Mouse (Mus musculus) right cerebral cortex, adult 2 months (tissue): Measurements from ENCODE around the gene Atp8b4.

Experiments used
- DNase-seq, 2 experiments: peaks; one replicate each; pipeline ENCODE4 v3.0.0; 2021 to 2022; ENCODE audit warnings: low spot score in 2 of 2

Gene Atp8b4

DNA sequence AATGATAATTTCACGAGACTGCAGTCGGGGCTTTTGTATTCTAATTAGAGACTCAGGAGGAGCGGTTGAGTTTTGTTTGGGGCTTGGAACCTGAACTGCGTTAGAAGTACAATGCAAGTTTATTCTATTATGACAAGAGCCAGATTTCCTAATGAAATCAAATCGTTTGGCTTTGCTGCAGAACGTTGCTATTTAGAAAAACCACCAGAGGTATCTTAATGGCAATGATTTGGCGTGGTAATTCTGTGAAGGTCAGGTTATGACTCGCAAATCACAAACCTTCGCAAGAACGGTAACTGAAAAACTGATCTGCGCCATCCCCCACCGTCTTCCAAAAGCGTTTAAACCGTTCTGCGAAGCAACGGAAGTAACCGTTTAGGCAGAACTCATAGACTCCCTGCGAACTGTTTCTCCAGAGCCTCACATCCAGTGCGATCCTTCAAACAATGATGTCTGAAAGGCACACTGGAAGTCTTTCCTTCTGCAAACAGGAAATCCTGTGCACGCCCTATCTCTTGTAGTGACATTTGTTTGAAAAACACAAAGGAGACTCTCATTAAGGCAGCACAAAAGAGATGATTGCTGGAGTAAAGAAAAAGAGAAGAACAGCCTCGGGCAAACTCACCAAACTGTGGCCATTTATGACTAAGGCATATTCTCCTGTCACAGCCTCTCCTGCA lies 139.2 kb downstream of the Atp8b4 start:
- DNase-seq = no peak

DNA sequence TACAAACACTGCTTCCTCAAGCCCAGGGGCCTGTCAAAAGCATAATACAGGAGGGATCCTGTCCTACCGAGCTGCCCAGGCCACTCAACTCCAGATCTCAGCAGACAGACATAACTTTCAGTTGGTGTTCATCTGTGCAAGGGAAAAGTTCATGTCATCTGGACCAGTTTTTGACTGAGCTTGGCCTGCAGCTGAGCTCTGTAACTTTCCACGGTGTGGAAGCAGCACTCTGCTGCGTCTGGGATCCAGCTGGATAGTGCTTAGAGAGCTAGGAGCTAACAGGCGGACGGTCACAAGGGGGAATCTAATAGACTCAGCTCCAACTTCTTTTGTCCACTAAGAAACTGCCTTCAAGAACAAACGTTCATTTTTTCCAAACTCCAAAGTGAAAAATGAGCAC lies 139.8 kb downstream of the Atp8b4 start:
- DNase-seq = no peak

DNA sequence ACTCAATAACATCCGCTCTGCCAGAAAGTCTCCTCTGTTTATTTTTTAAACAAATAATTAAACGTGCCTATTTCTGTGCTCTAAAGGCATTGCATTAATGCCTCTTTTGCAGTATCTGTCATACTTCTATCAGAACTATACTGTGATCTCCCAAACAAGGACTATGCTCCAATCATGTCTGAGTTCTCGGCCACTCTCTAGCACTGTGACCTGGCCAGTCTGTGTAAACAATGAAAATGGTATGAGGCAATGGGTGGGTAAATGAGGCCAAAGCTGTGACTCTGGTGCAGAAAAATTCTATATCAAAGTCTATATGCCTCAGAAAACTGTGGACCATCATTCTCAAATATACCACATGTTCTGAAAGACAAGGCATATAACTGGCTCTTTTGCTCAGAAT lies 140.5 kb downstream of the Atp8b4 start:
- no peak for DNase-seq

DNA sequence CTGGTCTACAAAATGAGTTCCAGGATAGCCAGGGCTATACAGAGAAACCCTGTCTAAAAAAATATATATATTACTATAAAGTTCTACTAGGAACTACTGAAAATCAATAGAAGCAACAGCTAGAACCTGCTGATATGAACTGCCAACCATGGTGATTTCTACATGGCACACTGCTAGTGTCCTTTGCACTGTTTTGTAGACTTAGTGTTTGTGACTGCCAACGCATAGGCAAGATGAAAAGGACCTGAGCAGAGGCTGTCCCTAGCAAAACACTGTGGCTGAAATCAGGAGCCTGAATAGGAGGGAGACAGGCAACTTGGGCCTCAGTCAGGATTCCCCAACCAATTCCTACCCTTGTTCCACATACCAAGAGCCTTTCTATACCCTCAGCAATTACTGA lies 141.2 kb downstream of the Atp8b4 start:
- DNase-seq = no peak

DNA sequence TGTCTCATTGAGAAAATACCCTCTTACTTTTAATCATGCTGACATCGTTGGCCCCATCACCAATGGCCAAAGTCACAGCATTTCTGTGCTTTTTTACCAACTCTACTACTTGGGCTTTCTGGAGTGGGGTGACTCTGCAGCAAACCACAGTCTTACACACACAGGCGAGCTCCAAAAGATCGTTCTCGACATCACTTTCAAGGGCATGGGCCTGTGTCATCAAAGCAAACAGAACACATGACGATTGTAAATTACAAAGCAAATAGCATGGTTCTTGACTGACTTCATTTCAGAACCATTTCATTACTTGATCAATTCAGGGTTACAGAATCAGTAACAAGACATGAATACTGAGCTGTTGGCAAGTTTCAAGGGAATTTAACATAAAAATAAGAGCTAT lies 141.7 kb downstream of the Atp8b4 start:
- no peak for DNase-seq

DNA sequence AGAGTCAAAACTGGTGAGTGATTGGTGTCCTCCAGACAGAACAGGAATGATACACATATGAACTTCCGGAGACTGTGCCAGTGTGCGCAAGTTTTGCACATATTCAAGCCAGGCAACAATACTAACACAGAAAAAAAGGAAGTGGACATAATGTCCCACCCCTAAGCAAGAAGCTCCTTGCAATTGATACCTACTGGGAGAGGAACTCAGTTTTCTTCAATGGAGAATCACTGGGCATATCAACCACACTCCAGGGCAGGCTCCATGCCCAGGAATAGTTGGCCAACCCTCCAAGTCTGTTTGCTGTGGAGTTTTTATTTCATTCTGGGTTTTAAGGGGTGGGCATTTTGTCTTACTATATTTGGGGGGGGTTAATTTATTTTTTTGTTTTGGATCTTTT lies 145.2 kb downstream of the Atp8b4 start:
- no peak for DNase-seq

DNA sequence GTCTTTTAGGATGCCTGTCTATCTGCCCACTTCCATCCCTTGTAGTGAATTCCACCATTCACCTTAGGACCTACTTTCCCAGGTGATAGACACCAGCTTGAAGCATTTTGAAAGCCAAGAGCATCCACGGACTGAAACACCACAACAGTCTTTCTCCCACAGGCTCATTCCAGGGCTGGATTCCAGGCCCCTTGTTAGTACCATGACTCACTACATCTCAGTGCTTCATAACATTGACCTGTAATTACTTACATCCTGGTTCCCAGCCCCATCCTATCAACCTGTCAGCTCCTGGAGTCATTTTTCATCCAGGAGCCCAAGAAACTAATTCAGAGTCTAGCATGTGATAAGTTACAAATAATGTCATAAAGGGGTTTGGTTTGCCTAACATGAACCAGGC lies 148.7 kb downstream of the Atp8b4 start:
- DNase-seq = no peak

DNA sequence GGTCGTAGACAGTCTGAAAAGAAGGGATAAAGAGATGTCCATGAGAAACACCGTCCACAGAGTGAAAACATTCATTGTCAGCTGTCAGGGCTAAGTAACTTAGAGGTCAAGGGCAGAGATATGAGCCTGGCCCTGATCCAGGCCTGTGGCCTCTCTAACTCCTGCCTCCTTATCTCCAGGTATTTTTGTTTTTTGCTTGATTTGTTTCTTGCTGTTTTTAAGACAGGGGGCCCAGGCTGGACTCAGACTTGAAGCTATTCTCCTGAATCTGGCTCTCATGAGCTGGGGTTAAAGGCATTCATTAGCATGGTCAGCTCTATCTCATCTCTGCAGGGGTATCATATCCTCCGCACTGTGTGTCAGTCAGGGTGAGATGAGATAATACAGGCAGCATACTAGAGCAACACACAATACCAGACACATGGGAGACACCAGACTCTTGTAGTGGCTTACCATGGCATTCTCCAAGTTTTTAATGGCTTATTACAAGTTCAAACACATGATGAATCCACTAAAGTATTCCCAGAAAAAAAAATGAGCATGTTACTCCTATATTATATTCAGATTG lies 157.4 kb downstream of the Atp8b4 start:
- no peak for DNase-seq

DNA sequence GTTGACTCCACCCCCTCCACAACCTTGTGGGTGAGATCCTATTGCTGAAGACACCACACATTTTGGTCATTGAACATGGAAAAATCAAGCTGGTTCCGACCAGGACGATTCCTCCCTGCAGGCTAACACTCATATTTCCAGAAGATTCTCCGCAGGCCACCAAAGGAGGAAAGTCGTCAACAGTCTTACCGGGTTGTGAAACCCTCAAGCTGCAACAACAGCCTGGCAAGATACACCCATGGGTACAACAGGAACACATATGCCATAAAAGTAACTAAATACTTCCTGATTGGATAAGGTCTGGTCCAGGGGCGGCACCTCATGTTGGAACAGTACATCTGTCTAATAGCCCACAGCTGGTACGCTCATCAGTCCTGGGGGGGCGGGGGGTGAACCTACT lies 159.0 kb downstream of the Atp8b4 start:
- no peak for DNase-seq

DNA sequence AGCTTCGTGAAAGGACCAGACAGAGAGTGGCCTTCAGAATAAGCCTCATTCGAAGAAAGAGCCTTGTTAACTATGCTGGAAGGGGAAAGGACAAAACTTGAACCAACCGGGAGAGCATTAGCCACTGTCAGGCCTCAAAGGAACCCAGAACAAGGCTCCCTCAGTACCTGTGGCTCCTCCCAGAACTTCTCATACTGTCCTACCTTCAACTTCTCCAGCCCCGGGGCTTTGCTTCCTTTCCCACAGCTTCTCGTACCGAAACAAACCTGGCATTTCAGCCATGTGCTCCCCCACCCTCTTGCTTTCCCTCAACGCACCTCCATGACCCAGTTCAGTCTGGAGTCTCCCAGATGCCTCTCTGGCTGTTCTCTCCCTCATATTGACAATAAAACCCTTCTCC lies 160.3 kb downstream of the Atp8b4 start:
- no peak for DNase-seq

DNA sequence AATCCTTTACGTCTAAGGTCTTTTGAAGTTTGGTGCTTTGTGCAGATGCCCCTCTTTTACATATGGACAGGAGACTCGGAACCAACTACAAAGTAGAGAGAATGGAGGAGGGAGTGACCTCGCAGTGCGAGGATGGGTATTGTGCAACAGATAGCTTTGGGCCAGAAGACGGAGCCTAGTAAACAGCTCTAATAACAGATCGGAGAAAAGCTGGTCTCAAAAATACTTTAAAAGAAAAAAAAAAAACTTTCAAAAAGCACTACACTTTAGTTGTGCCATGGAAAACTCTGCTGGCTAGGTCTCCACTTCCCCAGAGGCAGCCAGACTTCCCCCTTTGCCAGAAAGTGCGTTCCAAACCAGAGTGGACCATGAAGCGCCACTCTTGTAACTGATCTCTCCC lies 161.0 kb downstream of the Atp8b4 start:
- DNase-seq = no peak

DNA sequence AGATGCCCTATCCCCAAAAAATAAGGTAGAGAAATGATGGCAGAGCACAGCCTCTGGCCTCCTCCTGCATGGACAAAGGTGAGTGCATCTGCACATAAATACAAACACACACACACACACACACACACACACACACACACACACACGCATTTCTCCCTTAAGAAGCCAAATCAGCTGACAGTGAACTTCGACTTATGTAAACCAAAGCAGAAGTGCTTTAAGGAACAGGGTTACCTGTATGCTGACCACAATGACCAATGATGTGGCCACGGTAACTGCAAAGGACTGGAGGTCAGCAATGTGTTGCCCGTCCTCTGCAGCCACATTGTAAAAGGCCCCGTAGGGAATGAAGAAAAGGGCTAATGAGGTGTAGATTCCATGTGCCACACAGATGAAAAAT lies 163.3 kb downstream of the Atp8b4 start:
- DNase-seq = no peak

DNA sequence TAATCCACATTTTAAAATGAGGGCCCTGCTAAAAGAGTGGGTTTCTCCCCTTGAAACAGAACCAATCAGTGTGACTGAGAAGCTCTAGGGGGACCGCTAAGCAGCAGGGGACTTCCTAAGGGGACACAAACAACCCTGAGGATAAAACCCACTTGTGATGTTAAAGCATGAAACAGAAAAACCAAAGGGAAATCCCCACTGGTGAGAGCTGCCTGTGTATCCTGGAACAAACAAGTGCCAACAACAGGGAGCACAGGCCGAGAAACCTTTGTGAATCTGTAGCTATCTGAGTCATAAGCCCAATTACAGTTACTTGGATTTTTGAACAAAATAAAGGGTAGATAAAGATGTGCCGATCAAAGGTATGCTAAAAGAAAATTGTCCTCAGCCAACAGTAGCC lies 168.7 kb downstream of the Atp8b4 start:
- no peak for DNase-seq

DNA sequence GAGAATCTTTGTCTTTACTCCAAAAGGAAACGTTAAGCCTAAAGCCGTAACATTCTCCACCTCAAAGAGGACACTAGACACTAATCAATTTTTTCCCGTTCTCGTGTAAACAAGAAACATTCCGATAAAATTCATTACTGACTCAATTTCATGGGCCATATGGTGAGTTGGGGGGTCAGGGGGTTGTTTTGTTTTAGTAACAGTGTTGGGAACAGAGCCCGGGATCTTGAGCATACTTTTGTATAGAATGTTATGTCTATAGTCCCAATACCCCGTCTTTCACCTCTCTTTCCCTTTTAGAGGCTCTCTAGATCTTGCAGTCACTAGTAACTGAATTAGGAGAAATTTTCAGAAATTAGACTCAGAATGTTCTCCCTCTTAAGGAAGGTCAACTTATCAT lies 177.3 kb downstream of the Atp8b4 start:
- no peak for DNase-seq

DNA sequence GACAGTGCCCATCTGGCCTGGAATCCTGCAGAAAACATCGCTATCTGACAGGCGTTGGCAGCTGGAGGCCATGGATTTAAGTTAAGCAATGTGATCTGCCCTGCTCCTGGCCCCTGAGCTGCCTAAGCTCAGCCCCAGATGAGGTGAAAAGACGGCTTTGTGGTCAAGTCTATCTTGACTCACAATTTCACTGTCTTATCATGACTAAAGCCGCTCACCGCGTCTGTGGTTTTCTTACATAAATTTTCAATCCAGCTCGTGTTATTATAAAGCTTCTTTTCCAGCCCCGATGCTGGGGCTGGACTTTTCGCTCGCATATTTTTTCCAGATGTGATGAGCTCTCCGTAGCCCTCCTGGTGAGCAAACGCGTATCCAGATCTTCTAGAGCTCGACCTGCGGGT lies 177.8 kb downstream of the Atp8b4 start:
- DNase-seq = no peak

DNA sequence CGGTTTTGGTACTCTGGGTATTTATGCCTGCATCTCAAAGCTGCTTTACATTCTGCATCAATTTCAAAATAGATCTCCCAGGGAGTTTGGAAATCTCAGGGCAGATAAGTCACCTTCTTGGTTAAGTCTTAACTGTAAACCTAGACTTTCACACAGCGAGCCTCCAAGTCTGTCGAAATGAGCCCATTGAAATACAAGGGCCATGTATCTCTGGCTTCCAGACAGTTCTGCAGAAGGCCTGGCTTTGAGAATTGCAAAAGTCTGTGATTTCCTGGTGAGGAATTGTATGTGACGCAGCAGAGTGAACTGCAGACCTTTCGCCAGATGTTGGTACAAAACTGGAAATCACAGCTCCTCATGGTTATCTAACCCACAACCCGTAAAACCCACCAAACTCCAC lies 182.4 kb downstream of the Atp8b4 start:
- DNase-seq = no peak

DNA sequence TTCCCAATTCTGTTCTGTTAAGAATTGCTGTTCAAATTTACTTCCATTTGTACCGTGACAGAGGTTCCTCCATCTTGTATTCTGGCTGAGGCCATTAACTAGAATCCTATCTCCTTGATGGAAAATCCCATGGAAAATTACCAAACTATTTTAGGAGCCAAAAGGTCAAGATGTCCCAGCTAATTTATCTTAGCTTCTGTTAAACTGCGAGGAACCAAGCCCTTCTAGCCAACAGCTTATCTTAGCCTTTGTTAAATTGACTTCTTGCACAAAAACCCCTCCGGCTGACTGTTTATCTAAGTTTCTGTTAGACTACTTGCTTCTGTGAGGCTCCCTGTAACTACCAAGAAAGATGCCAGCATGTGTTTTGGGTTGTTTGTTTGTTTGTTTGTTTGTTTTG lies 183.5 kb downstream of the Atp8b4 start:
- no peak for DNase-seq

DNA sequence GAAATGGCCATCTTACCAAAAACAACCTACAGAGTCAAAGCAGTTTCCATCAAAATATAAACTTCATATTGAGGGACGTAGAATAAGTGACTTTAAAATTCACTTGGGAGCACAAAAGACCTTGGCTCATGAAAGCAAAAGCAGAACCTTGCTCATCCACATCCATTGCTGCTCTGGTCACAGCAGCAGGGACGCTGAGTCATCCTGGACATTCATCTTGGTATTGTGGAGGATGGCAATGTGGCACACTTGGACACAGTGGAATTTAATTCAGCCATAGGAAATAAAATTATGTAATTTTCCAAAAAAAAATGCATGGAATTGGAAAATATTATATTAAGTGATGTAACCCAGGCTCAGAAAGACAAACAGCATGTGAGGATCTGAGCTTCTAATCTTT lies 184.1 kb downstream of the Atp8b4 start:
- DNase-seq = no peak

DNA sequence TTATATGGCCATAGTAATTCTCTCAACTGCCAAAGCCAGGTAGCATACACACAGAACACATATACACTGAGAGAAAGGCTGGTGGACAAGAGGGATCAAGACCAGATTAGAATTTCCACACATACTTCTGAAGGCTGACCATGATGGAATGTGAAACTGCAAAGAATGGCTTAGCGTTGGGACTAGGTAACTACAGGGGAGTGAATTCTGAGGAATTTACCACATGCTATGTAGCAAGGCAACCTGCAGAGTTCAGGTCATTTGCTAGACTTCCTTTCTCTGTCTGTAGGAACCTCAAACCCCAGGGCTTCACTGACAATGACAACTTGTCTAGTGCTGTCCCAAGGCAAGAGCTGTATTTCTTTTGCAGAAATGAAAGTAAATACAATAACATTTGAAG lies 189.4 kb downstream of the Atp8b4 start:
- no peak for DNase-seq

DNA sequence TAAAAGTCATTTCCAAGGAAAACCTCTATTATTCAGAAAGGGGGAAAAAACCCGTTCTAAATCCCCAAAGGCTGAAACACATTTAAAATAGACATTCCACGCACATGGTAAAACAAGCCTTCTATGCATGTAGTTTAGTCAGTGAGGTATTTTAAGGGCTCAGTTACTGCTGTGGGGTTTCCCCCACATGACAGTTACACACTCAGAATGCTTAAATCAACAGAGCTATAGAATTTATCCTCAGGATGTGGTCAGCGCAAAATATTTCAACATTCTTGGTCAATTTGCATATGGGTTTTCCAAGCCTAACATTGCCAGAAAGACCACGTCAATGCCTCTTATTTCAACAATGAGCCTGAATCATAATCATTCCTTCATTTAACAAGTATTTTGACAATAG lies 190.5 kb downstream of the Atp8b4 start:
- no peak for DNase-seq

DNA sequence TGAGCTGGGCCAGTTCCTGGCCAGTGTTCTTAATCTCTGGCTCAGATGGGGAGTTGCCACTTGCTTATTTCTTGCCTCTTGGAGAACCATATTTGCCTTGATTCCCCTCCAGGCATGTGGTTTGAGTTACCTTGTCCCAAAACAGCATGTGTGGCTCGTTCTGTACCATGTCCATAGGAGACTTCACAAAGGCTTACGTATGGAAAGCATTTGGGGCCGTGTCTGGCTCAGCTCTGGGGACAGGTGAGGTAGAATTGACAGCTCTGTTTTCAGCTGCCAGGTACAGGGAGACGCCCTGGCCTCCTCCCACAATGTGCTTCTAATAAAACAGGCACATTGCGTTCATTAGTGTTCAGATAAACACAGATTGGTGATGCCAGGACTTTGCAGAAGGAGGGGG lies 195.9 kb downstream of the Atp8b4 start:
- DNase-seq = no peak

DNA sequence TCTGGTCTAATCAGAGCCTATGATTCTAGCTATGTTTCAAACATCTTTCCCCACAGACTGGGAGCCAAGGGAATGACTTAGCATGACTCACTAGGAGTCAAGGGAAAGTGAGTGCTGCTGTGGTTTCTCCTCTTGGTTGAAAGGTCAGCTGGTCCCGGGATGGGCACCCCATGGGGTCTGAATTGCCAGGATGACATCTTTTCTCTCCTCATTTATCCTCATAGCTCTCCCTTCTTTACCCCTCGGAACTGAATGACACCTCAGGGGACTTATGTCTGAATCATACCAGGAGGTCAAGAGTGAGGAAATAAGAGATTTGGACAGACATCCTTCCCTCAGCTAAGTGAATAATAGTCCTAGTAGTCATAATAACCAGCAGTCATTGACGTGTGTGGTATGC lies 197.2 kb downstream of the Atp8b4 start:
- no peak for DNase-seq

DNA sequence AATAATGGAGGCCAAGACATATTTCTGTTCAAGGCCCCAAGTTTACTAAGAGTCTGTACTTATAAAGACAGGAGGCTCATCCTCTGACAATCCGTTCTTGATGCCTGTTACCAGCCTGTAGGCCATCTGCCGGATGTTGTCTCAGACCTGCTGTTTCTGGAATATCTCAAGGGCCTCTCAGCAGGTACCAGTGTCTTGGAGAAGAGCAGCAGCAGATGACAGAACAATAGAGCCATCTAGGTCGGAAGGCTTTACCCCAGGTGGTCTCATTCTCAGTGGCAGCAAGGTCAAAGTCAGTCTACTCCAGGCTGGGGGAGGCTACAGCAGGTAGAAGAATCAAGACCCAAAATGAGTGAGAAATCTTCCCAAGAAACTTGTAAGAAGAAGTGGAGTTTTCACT lies 198.1 kb downstream of the Atp8b4 start:
- no peak for DNase-seq

DNA sequence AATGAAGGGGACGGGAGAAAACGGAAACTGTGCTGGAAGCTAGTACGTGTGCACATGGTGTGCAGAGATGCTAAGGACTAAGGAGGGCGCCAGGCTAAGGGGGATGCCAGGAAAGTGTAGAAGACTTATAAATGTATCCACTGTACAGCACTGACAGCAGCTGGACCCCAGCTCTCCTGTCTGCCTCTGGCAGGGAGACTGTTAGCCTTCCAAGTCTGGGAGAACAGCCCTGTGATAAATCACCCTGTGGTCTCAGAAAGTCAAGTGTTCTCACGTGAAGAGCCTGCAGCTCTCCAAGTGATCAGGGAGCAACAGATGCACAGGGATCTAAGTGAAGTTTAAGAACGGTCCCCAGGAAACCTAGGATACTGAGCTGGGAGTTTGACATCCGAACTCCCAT lies 209.8 kb downstream of the Atp8b4 start:
- no peak for DNase-seq
